Mouse (Mus musculus) cerebellum, adult 2 months (tissue): ENCODE measurements around the gene Cd244a.

Source experiments
- CTCF ChIP-seq: fragments of 200-500 bp; IDR thresholded peaks from 2 replicates; pipeline ENCODE4 v1.5.1; 2011; ENCODE audit warnings: low read depth, mild to moderate bottlenecking, control low read depth, low read length, moderate library complexity, borderline replicate concordance; ENCODE audit not compliant: insufficient read depth
- POLR2A ChIP-seq: fragments of 200-500 bp; IDR thresholded peaks from 2 replicates; pipeline ENCODE4 v1.6.1; 2011; ENCODE audit warnings: low read length, control low read depth, borderline replicate concordance; ENCODE audit not compliant: insufficient read depth

DNA sequence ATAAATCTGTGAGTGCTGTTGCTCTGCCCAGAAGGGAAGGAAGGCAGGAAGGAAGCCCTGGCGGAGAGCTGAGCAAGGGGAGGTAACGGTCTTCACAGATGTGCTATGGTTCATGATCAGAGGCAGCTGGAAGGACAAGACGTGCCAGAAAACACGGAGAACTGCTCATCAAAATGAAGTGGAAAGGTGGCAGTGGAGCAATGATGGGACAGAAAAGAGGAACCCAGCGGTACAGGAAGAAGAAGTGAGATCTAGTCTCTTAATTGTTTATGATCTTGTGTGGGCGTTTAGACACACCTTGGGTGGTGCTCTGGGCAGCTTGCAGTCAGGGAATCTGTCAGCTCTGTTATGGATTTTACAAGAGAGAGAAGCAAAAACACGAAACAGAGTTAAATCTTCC lies 7.7 kb upstream of the Cd244a start:
- TF ChIP-seq CTCF (no peak), POLR2A (no peak)
